Mouse (Mus musculus) G1E (cell line): ENCODE results near the gene Gm29133. TPM values are rescaled to one million over a fixed set of nuclear protein-coding genes. Genes with fewer than 3 reads are reported as not detected.

Experiments
- ATAC-seq: 2 replicates; pipeline ENCODE4 v1.8.0; 2016; ENCODE audit warnings: mild to moderate bottlenecking; ENCODE audit not compliant: insufficient number of reproducible peaks, poor library complexity, low FRiP score, severe bottlenecking; ENCODE audit errors: extremely low read depth
- DNase-seq: peaks from one replicate; pipeline ENCODE4 v3.0.0; 2012; ENCODE audit warnings: low spot score
- H3K27me3 ChIP-seq: 2 replicates; pipeline ENCODE4 v1.6.1; 2012; ENCODE audit warnings: mild to moderate bottlenecking, low read length, inconsistent platforms; ENCODE audit not compliant: insufficient read depth
- H3K36me3 ChIP-seq: replicated peaks from 2 replicates; pipeline ENCODE3; 2012; ENCODE audit warnings: mild to moderate bottlenecking, inconsistent platforms
- H3K4me1 ChIP-seq: 2 replicates; pipeline ENCODE4 v1.6.1; 2012; ENCODE audit warnings: low read depth, low read length, inconsistent platforms, mixed read lengths; ENCODE audit not compliant: insufficient read depth
- H3K4me3 ChIP-seq: 2 replicates; pipeline ENCODE4 v1.5.1; 2012; ENCODE audit warnings: low read depth, mild to moderate bottlenecking, inconsistent platforms, low read length, moderate library complexity, mixed read lengths
- H3K9me3 ChIP-seq: replicated peaks from 2 replicates; pipeline ENCODE4 v1.6.1; 2012; ENCODE audit warnings: inconsistent platforms
- CTCF ChIP-seq: IDR thresholded peaks from 2 replicates; pipeline ENCODE4 v1.5.1; 2012; ENCODE audit warnings: low read depth, low read length, inconsistent platforms, mixed read lengths
- GATA1 ChIP-seq: IDR thresholded peaks from 2 replicates; pipeline ENCODE4 v1.6.1; 2012; ENCODE audit warnings: borderline replicate concordance, low read length, inconsistent platforms, mixed read lengths
- GATA2 ChIP-seq: IDR thresholded peaks from 2 replicates; pipeline ENCODE4 v1.6.1; 2012; ENCODE audit warnings: low read depth, low read length, inconsistent platforms, borderline replicate concordance
- POLR2AphosphoS5 ChIP-seq: IDR thresholded peaks from 2 replicates; pipeline ENCODE4 v1.6.1; 2012; ENCODE audit warnings: low read depth, low read length, inconsistent platforms; ENCODE audit not compliant: insufficient replicate concordance
- TAL1 ChIP-seq: conservative IDR thresholded peaks from 2 replicates; pipeline ENCODE4 v1.6.1; 2012; ENCODE audit warnings: low read depth, low read length, inconsistent platforms, mixed read lengths
- polyA plus RNA-seq: library from polyadenylated mRNA; stranded (reverse); fragments of >175 nt; gene quantifications from 2 replicates; pipeline ENCODE4 v1.2.3, GENCODE M21; 2012
- total RNA-seq, 2 experiments: library from RNA; stranded (forward) in 1 of 2; stranded (reverse) in 1 of 2; fragments of 200-1000 nt in 1 of 2; fragments of >200 nt in 1 of 2; fragmentation: Nextera tagmentation in 1 of 2; gene quantifications; 2 replicates each; pipeline ENCODE4 v1.2.3; 2014 to 2017

Gm29133 gene
- total and polyA plus RNA-seq, 3 experiments, result not detected

DNA sequence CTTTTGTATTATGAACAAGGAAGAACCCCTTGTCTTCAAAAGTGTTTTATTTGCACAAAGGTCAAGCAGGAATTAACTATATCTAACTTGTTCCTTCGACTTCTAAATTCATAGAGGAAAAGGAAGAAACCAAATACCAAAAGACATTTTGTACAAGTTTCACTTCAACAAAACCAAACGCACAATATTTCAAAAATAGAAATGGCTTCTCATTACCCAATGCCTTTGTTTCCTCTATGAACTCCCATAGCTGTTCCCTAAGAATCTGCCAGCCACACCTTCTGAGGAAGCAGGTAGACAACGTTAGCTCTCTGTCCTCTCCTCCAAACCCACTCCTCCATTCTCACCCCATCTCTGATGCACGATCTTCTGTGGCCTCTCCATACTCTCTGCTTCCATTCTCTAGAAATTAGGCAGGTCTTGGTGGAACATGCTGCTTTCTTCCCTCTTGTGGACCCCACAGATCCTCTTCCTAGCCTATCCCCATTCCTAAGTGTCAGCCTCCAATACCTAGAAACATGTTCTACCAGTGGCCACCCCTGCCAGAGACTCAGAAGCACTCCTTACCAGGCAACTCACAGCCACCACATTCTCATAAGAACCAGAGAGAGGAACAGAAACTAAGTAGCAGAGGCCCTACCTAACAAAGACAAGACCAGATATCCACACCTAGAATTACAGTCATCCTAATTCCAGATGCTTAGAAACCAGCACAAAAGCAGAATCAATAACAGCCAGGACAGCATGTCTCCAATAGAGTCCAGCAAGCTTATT is 4.1 kb upstream of the Gm29133 start:
- H3K27me3 ChIP-seq, result no peaks in the 10 kb centered on the region
- TF ChIP-seq TAL1, result no peak
- TF ChIP-seq GATA2, result no peak
- no peak for TF ChIP-seq GATA1
- no peak for TF ChIP-seq POLR2AphosphoS5
- no peak for TF ChIP-seq CTCF
- no peaks in the 10 kb centered on the region for H3K36me3 ChIP-seq
- DNase-seq (no peak), ATAC-seq (no peak)
- H3K4me3 ChIP-seq, result no peak overlapping the region
- no peaks in the 10 kb centered on the region for H3K9me3 ChIP-seq
- H3K4me1 ChIP-seq, result no peaks in the 10 kb centered on the region

GRCm38 (mm10) chr3:75745343-75745742 is 2.7 kb upstream of the Gm29133 start:
- no peak for ATAC-seq

DNA sequence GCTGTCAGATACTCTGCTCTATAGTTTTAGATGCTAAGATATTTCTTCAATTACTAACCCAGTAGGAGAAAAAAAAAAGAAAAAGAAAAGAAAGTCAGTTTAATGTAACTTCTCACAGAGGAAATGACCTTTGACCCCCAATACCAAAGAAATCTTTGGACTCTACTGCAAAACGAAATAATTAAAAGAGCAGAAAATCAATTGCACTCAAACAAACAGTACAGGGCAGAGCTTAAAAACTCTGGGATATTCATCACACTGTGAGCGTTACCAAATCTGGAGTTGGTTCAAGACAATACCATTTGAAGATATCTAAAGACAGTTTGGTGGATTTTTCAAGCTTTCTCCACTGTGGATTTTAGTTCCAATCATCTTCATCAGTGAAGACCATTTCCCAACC is 15.4 kb downstream of the Gm29133 start:
- ATAC-seq (no peak), DNase-seq (no peak)
- no peaks in the 10 kb centered on the region for H3K4me1 ChIP-seq
- H3K9me3 ChIP-seq, result no peaks in the 10 kb centered on the region
- TF ChIP-seq TAL1, result no peak
- H3K27me3 ChIP-seq, result no peaks in the 10 kb centered on the region
- H3K36me3 ChIP-seq, result no peaks in the 10 kb centered on the region
- no peak overlapping the region for H3K4me3 ChIP-seq

More at GRCm38 (mm10) chr3:75745343-75745742, 2.7 kb upstream of the Gm29133 start:
- Histone ChIP-seq H3K9me3 (no peaks in the 10 kb centered on the region), H3K4me3 (no peak overlapping the region), H3K36me3 (no peaks in the 10 kb centered on the region), H3K4me1 (no peaks in the 10 kb centered on the region), H3K27me3 (no peaks in the 10 kb centered on the region)
- no peak for DNase-seq
- TF ChIP-seq TAL1 (no peak), POLR2AphosphoS5 (no peak), GATA2 (no peak), GATA1 (no peak), CTCF (no peak)

DNA sequence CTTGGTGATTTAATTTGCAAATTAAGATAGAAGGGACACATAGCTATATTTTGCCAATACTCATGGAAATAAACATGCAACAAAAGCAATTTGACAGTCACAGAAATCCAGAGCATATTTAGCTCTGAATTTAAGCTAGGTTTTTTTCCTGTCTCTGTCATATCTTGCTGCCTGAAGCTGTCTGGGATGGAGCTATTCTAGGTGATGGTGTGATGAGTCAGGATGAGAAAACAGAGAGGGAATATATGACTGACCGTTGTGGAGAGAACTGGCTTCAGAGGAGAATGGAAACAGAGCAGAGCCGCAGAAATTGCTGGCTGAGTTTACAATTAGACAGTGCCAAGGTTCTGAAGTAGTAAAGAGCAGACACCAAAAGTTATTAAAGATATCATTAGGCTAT is 26.3 kb downstream of the Gm29133 start:
- H3K4me3 ChIP-seq, result no peak overlapping the region
- ATAC-seq (no peak), DNase-seq (no peak)
- H3K27me3 ChIP-seq, result no peaks in the 10 kb centered on the region
- no peaks in the 10 kb centered on the region for H3K36me3 ChIP-seq
- H3K9me3 ChIP-seq, result no peaks in the 10 kb centered on the region
- H3K4me1 ChIP-seq, result no peaks in the 10 kb centered on the region
- TF ChIP-seq GATA2 (no peak), GATA1 (no peak), POLR2AphosphoS5 (no peak), TAL1 (no peak), CTCF (no peak)

GRCm38 (mm10) chr3:75808001-75808400 is 60.0 kb downstream of the Gm29133 start:
- Histone ChIP-seq H3K36me3 (no peaks in the 10 kb centered on the region), H3K4me3 (no peak overlapping the region), H3K4me1 (no peaks in the 10 kb centered on the region), H3K9me3 (no peaks in the 10 kb centered on the region), H3K27me3 (no peaks in the 10 kb centered on the region)
- no peak for DNase-seq
- TF ChIP-seq POLR2AphosphoS5 (no peak), CTCF (no peak), TAL1 (no peak), GATA2 (no peak), GATA1 (no peak)
- ATAC-seq, result no peak

DNA sequence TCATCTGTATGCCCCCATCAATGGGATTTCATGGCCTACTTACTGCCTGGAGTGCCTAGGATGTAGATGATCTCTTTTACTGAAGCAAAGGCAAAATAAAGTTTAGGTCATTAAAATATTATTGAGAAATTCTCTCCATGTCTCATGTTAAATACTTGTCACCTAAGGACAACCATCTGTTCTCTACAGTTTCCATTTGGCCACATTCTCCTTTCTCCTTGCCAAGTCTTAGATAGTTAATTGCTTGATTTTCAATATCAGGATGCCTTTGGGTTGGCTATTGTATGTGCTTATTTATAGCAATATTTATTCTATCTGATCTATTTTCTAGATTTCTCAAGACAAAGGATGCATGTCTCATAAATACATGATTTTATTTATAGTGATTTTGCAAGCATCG is 75.9 kb downstream of the Gm29133 start:
- no peaks in the 10 kb centered on the region for H3K36me3 ChIP-seq
- no peak overlapping the region for H3K4me3 ChIP-seq
- DNase-seq (no peak), ATAC-seq (no peak)
- no peaks in the 10 kb centered on the region for H3K9me3 ChIP-seq
- H3K27me3 ChIP-seq, result no peaks in the 10 kb centered on the region
- no peaks in the 10 kb centered on the region for H3K4me1 ChIP-seq
- TF ChIP-seq TAL1, result no peak
- TF ChIP-seq CTCF, result no peak
- no peak for TF ChIP-seq GATA2
- TF ChIP-seq GATA1, result no peak

DNA sequence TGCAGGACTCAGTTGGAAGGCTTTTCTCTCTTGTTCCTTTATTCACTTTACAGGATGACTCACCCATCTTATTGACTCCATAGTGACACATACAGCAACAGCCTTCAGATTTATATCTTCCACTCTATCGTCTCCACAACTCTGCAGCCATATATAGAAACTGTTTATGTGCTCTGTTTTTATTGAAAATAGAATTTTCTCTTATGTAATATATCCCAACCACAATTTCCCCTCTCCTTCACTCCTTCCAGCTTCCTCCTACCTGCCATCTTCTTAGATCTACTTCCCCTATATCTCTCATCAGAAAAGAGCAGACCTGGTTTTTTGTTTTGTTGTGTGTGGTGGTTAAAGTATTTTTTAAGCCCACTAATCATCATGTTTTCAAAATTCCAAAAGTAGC is 76.5 kb downstream of the Gm29133 start:
- Histone ChIP-seq H3K4me3 (no peak overlapping the region), H3K4me1 (no peaks in the 10 kb centered on the region), H3K36me3 (no peaks in the 10 kb centered on the region), H3K9me3 (no peaks in the 10 kb centered on the region), H3K27me3 (no peaks in the 10 kb centered on the region)
- TF ChIP-seq GATA2 (no peak), GATA1 (no peak), TAL1 (no peak), CTCF (no peak), POLR2AphosphoS5 (no peak)
- no peak for DNase-seq
- no peak for ATAC-seq
